Mouse (Mus musculus) embryonic stem cell, embryonic (primary cell): ENCODE measurements around the gene Cox19.

Source experiments
- CTCF ChIA-PET, 4 experiments: fragments of 300-600 bp in 2 of 4; fragments of 350-600 bp in 2 of 4; sonication (Branson Sonifier 250); formaldehyde crosslinking; loops; one replicate each; lab custom pipeline; 2022; ENCODE audit warnings: inconsistent platforms in 2 of 4; lab: Charles Lee
- POLR2A ChIA-PET, 4 experiments: fragments of 300-600 bp in 2 of 4; fragments of 350-600 bp in 2 of 4; sonication (Branson Sonifier 250); formaldehyde crosslinking; loops; one replicate each; lab custom pipeline; 2022; ENCODE audit warnings: antibody characterized with exemption in 4 of 4, inconsistent platforms in 1 of 4; lab: Charles Lee

Gene Cox19

GRCm38 (mm10) chr5:139287099-139287498 lies 64.1 kb downstream of the Cox19 start:
- CTCF ChIA-PET = interaction anchor here in 1 of 4 experiments (0.6 kb wide), 1 partner anchor 68 kb away, joined by 3 read pairs; no protein-coding TSS in a partner anchor
- POLR2A ChIA-PET = no interaction called here
